Mouse (Mus musculus) urinary bladder, adult 18-20 months (tissue): Measurements from ENCODE around the gene Morc1.

ENCODE experiments used
- DNase-seq, 2 experiments: peaks; one replicate each; pipeline ENCODE4 v3.0.0; 2022; ENCODE audit warnings: low spot score in 2 of 2, mixed read lengths in 2 of 2

Morc1 gene

GRCm38 (mm10) chr16:48474896-48475802, 44.1 kb downstream of the Morc1 start:
- no peak for DNase-seq

- peak; percentile 1 to 2 for DNase-seq
Observed at GRCm38 (mm10) chr16:48479266-48479848, 48.3 kb downstream of the Morc1 start.

GRCm38 (mm10) chr16:48516776-48517499, 85.9 kb downstream of the Morc1 start:
- DNase-seq: no peak

- no peak for DNase-seq
Observed at GRCm38 (mm10) chr16:48519569-48519968, 88.5 kb downstream of the Morc1 start.

GRCm38 (mm10) chr16:48537108-48537507, 106.1 kb downstream of the Morc1 start:
- no peak for DNase-seq

GRCm38 (mm10) chr16:48562290-48563080, 131.4 kb downstream of the Morc1 start:
- no peak for DNase-seq

GRCm38 (mm10) chr16:48570354-48570753, 139.3 kb downstream of the Morc1 start:
- DNase-seq: peak; percentile 33 to 47

GRCm38 (mm10) chr16:48574072-48574471, 143.0 kb downstream of the Morc1 start:
- no peak for DNase-seq

- DNase-seq: no peak
Observed at GRCm38 (mm10) chr16:48574499-48574898, 143.5 kb downstream of the Morc1 start.

GRCm38 (mm10) chr16:48585369-48585768, 154.3 kb downstream of the Morc1 start:
- no peak for DNase-seq

- no peak for DNase-seq
Observed at GRCm38 (mm10) chr16:48594457-48594856, 163.4 kb downstream of the Morc1 start.

- DNase-seq: no peak
Observed at GRCm38 (mm10) chr16:48595216-48595615, 164.2 kb downstream of the Morc1 start.

- DNase-seq: no peak
Observed at GRCm38 (mm10) chr16:48603735-48604211, 172.7 kb downstream of the Morc1 start.

- no peak for DNase-seq
Observed at GRCm38 (mm10) chr16:48606476-48607038, 175.5 kb downstream of the Morc1 start.

GRCm38 (mm10) chr16:48608224-48608623, 177.2 kb downstream of the Morc1 start:
- DNase-seq: no peak

GRCm38 (mm10) chr16:48610866-48611265, 179.8 kb downstream of the Morc1 start:
- no peak for DNase-seq

GRCm38 (mm10) chr16:48611436-48611835, 180.4 kb downstream of the Morc1 start:
- DNase-seq: no peak

- no peak for DNase-seq
Observed at GRCm38 (mm10) chr16:48613783-48614182, 182.7 kb downstream of the Morc1 start.

- DNase-seq: no peak
Observed at GRCm38 (mm10) chr16:48620510-48620909, 189.5 kb downstream of the Morc1 start.

- DNase-seq: no peak
Observed at GRCm38 (mm10) chr16:48621019-48621418, 190.0 kb downstream of the Morc1 start.

GRCm38 (mm10) chr16:48623447-48623846, 192.4 kb downstream of the Morc1 start:
- no peak for DNase-seq
